11 mouse cellular contexts compared by ENCODE assay signal in genomic region chr5:147070791-147071516, GRCm38 (mm10). TPM values are rescaled to one million over a fixed set of nuclear protein-coding genes. Genes with fewer than 3 reads are reported as not detected.
DNase-seq lines count a peak whose midpoint lies in the region; ATAC-seq and TF ChIP-seq lines count a peak whose summit lies in the region.
"Had no signal": no experiment of that assay in that cellular context is flagged by ENCODE, and none has a peak within 500 bp of the region (broad histone marks: within the 10 kb centered on the region; RNA-seq: fewer than 3 reads in every experiment).

No protein-coding gene starts in this region.

- no peaks in the 10 kb centered on the region for H3K9me3 ChIP-seq in kidney, embryonic 16.5 days (ENCODE audit: low read length)
- no peaks in the 10 kb centered on the region for H3K9me3 ChIP-seq in stomach, embryonic 14.5 days (ENCODE audit: control insufficient read depth, low read depth, low read length)
- H3K9me3 ChIP-seq in hindbrain, embryonic 12.5 days (replicated peaks), result no peaks in the 10 kb centered on the region
- H3K9me3 ChIP-seq: embryonic facial prominence, embryonic 13.5 days; hindbrain, embryonic 15.5 days; limb, embryonic 13.5 days had no signal

- H3K79me2 ChIP-seq in liver, adult 2 months (ENCODE audit: control insufficient read depth, insufficient read depth, low read length), result peaks cover 52% of the 10 kb centered on the region

- H3K9ac ChIP-seq in liver, adult 2 months (ENCODE audit: low read depth, low read length), result 0 out of 2 replicates have a peak overlapping the region, but pooled peaks have one; percentile 7
- H3K9ac ChIP-seq in kidney, embryonic 16.5 days (replicated peaks; ENCODE audit: low read length), result no peak overlapping the region
- no peak overlapping the region for H3K9ac ChIP-seq in stomach, embryonic 14.5 days (replicated peaks; ENCODE audit: low read depth, low read length)
- H3K9ac ChIP-seq in hindbrain, embryonic 12.5 days, result no peak overlapping the region
- H3K9ac ChIP-seq: embryonic facial prominence, embryonic 13.5 days; hindbrain, embryonic 15.5 days; limb, embryonic 13.5 days had no signal

- no peak overlapping the region for H3K4me2 ChIP-seq in kidney, embryonic 16.5 days (replicated peaks; ENCODE audit: low read depth, low read length)
- H3K4me2 ChIP-seq in stomach, embryonic 14.5 days (replicated peaks; ENCODE audit: low read depth, low read length), result no peak overlapping the region
- no peak overlapping the region for H3K4me2 ChIP-seq in hindbrain, embryonic 12.5 days (replicated peaks)
- H3K4me2 ChIP-seq: embryonic facial prominence, embryonic 13.5 days; hindbrain, embryonic 15.5 days; limb, embryonic 13.5 days had no signal

- ATAC-seq in kidney, embryonic 16.5 days (ENCODE audit: low FRiP score, low TSS enrichment), result no peak
- no peak for ATAC-seq in stomach, embryonic 14.5 days (ENCODE audit: insufficient number of reproducible peaks, insufficient read depth, low FRiP score, low read depth)
- ATAC-seq in hindbrain, embryonic 12.5 days (ENCODE audit: low FRiP score), result no peak
- no peak for ATAC-seq in monocyte, adult 5-6 weeks (replicated peaks; ENCODE audit: insufficient number of reproducible peaks, low FRiP score, low TSS enrichment, poor library complexity, severe bottlenecking)

- no peaks in the 10 kb centered on the region for H3K36me3 ChIP-seq in liver, adult 2 months (ENCODE audit: control insufficient read depth, insufficient read depth, low read length)
- no peaks in the 10 kb centered on the region for H3K36me3 ChIP-seq in kidney, embryonic 16.5 days (ENCODE audit: insufficient read depth, low read length)
- H3K36me3 ChIP-seq in stomach, embryonic 14.5 days (ENCODE audit: control insufficient read depth, insufficient read depth, low read length), result no peaks in the 10 kb centered on the region
- H3K36me3 ChIP-seq in hindbrain, embryonic 12.5 days, result no peaks in the 10 kb centered on the region
- H3K36me3 ChIP-seq: embryonic facial prominence, embryonic 13.5 days; hindbrain, embryonic 15.5 days; limb, embryonic 13.5 days had no signal

- peak; percentile 41 to 66 for DNase-seq in adrenal gland, adult (ENCODE audit: inconsistent age in 2 of 2, low spot score in 1 of 2)
- no peak for DNase-seq in adrenal gland, postnatal 4 days (ENCODE audit: low spot score in 2 of 2)
- DNase-seq in liver, adult 2 months (ENCODE audit: extremely low read depth, low read depth, low spot score), result peak; percentile 79
- DNase-seq in liver, result no peak

- 48% methylated on average over 16 of the region's 16 CpGs for WGBS in liver, adult 2 months
- 78% methylated on average over 16 of the region's 16 CpGs for WGBS in kidney, embryonic 16.5 days
- WGBS in stomach, embryonic 14.5 days, result 72% methylated on average over 16 of the region's 16 CpGs
- 72% methylated on average over 16 of the region's 16 CpGs for WGBS in hindbrain, embryonic 12.5 days

- TF ChIP-seq POLR2A in liver, adult 2 months (IDR thresholded peaks at IDR 0.05; ENCODE audit: extremely low read depth, insufficient read depth, low read length), result no peak

- no peak for TF ChIP-seq CTCF in liver, adult 2 months (IDR thresholded peaks at IDR 0.05; ENCODE audit: low read depth, low read length)

- peak overlapping the region; percentile 33 for H3K27ac ChIP-seq in liver, adult 2 months (replicated peaks; ENCODE audit: insufficient read depth, low read depth, low read length)
- peak overlapping the region; percentile 6; the same call in 1 of the 2 replicates for H3K27ac ChIP-seq in kidney, embryonic 16.5 days (ENCODE audit: low read length)
- peak overlapping the region; percentile 39; the same call in 1 of the 2 replicates for H3K27ac ChIP-seq in stomach, embryonic 14.5 days (ENCODE audit: low read length)
- H3K27ac ChIP-seq in hindbrain, embryonic 12.5 days, result no peak overlapping the region
- H3K27ac ChIP-seq: embryonic facial prominence, embryonic 13.5 days; hindbrain, embryonic 15.5 days; limb, embryonic 13.5 days had no signal

- H3K4me1 ChIP-seq in liver, adult 2 months (ENCODE audit: control insufficient read depth, insufficient read depth, low read length), result peaks cover 49% of the 10 kb centered on the region
- H3K4me1 ChIP-seq in kidney, embryonic 16.5 days (ENCODE audit: insufficient read depth, low read length), result peaks cover 35% of the 10 kb centered on the region
- H3K4me1 ChIP-seq in stomach, embryonic 14.5 days (ENCODE audit: control insufficient read depth, insufficient read depth, low read length), result peaks cover 49% of the 10 kb centered on the region
- H3K4me1 ChIP-seq in hindbrain, embryonic 12.5 days, result peaks cover 8% of the 10 kb centered on the region

- H3K27me3 ChIP-seq in liver, adult 2 months (ENCODE audit: control insufficient read depth, insufficient read depth, low read length), result no peaks in the 10 kb centered on the region
- no peaks in the 10 kb centered on the region for H3K27me3 ChIP-seq in kidney, embryonic 16.5 days (ENCODE audit: insufficient read depth, low read length)
- no peaks in the 10 kb centered on the region for H3K27me3 ChIP-seq in stomach, embryonic 14.5 days (ENCODE audit: control insufficient read depth, insufficient read depth, low read length)
- peaks cover 5% of the 10 kb centered on the region; the same call in 1 of the 2 replicates for H3K27me3 ChIP-seq in hindbrain, embryonic 12.5 days
- H3K27me3 ChIP-seq: embryonic facial prominence, embryonic 13.5 days; hindbrain, embryonic 15.5 days; limb, embryonic 13.5 days had no signal

- H3K4me3 ChIP-seq in liver, adult 2 months (ENCODE audit: insufficient read depth, low read depth, low read length), result no peak overlapping the region
- H3K4me3 ChIP-seq in kidney, embryonic 16.5 days (ENCODE audit: low read length), result no peak overlapping the region
- H3K4me3 ChIP-seq in stomach, embryonic 14.5 days (ENCODE audit: low read depth, low read length), result no peak overlapping the region
- H3K4me3 ChIP-seq in hindbrain, embryonic 12.5 days, result no peak overlapping the region
- H3K4me3 ChIP-seq: embryonic facial prominence, embryonic 13.5 days; hindbrain, embryonic 15.5 days; limb, embryonic 13.5 days had no signal

RNA-seq across cellular contexts. Expression of gene Lnx2, which starts 5.4 kb away (rescaled TPM):
- total RNA-seq in adrenal gland, postnatal 4 days (2021), result 10 to 100 TPM; 19.1 to 19.8 TPM
- 11.0 and 14.4 TPM in 2 replicates for total RNA-seq in liver, adult 2 months (2014; rRNA removed)
- polyA plus RNA-seq in liver, adult 2 months (2012; rRNA removed), result 19.7 and 24.1 TPM in 2 replicates
- 16.0 and 17.9 TPM in 2 replicates for polyA plus RNA-seq in kidney, embryonic 16.5 days (2015; fragmentation: Nextera tagmentation; extraction: Ambion mirVana)
- polyA plus RNA-seq in stomach, embryonic 14.5 days (2014; fragmentation: Nextera tagmentation; extraction: Ambion mirVana), result 20.7 and 25.5 TPM in 2 replicates
- polyA plus RNA-seq in hindbrain, embryonic 12.5 days (2016; fragmentation: Nextera tagmentation; extraction: Ambion mirVana), result 8.8 and 9.4 TPM in 2 replicates
- total RNA-seq in monocyte, adult 5-6 weeks (2017), result 2.7 to 9.6 TPM (median 2.9 TPM) in 3 replicates

RNA-seq across cellular contexts. Expression of gene Polr1d, which starts 5.9 kb away (rescaled TPM):
- total RNA-seq in adrenal gland, postnatal 4 days (2021), result 100 to 1,000 TPM; 131 to 133 TPM
- total RNA-seq in liver, adult 2 months (2014; rRNA removed), result 48.5 and 52.1 TPM in 2 replicates
- 18.2 and 21.7 TPM in 2 replicates for polyA plus RNA-seq in liver, adult 2 months (2012; rRNA removed)
- 137 and 142 TPM in 2 replicates for polyA plus RNA-seq in kidney, embryonic 16.5 days (2015; fragmentation: Nextera tagmentation; extraction: Ambion mirVana)
- polyA plus RNA-seq in stomach, embryonic 14.5 days (2014; fragmentation: Nextera tagmentation; extraction: Ambion mirVana), result 140 and 148 TPM in 2 replicates
- 95.1 and 98.0 TPM in 2 replicates for polyA plus RNA-seq in hindbrain, embryonic 12.5 days (2016; fragmentation: Nextera tagmentation; extraction: Ambion mirVana)
- 89.9 to 107 TPM (median 97.4 TPM) in 3 replicates for total RNA-seq in monocyte, adult 5-6 weeks (2017)

Comparison
In these comparisons a context has a peak if more than half of its experiments do, and no peak if none do; other contexts are left out.
1. DNase-seq: peak in adrenal gland, adult (2 of 2) and liver, adult 2 months (single experiment); none in adrenal gland, postnatal 4 days (0 of 2) and liver (single experiment).